Mouse (Mus musculus): ENCODE results near the gene B4galt5.

The B4galt5 gene

GRCm38 (mm10) chr2:167305382-167306272 lies 43.4 kb downstream of the B4galt5 start:
- intact Hi-C loops (cut with DNase I) = loop anchor here (5.0 kb wide), 1 partner anchor 37 kb away; no protein-coding TSS in a partner anchor

GRCm38 (mm10) chr2:167304651-167305381 lies 44.2 kb downstream of the B4galt5 start:
- intact Hi-C loops (cut with DNase I) = loop anchor here (5.0 kb wide), 1 partner anchor 37 kb away; no protein-coding TSS in a partner anchor

- intact Hi-C loops (cut with DNase I) = no loop called here
Observed at GRCm38 (mm10) chr2:167303806-167304205, 45.2 kb downstream of the B4galt5 start.

- intact Hi-C loops (cut with DNase I) = no loop called here
Observed at GRCm38 (mm10) chr2:167303196-167303595, 45.8 kb downstream of the B4galt5 start.

- intact Hi-C loops (cut with DNase I) = no loop called here
Observed at GRCm38 (mm10) chr2:167302641-167303040, 46.3 kb downstream of the B4galt5 start.

- intact Hi-C loops (cut with DNase I) = no loop called here
Observed at GRCm38 (mm10) chr2:167302031-167302430, 47.0 kb downstream of the B4galt5 start.

- intact Hi-C loops (cut with DNase I) = no loop called here
Observed at GRCm38 (mm10) chr2:167301601-167302000, 47.4 kb downstream of the B4galt5 start.

GRCm38 (mm10) chr2:167300943-167301497 lies 48.0 kb downstream of the B4galt5 start:
- intact Hi-C loops (cut with DNase I) = no loop called here

GRCm38 (mm10) chr2:167299861-167300667 lies 48.9 kb downstream of the B4galt5 start:
- intact Hi-C loops (cut with DNase I) = loop anchor here (5.0 kb wide), 1 partner anchor 122 kb away; the partner anchor contains the start of gene Slc9a8

GRCm38 (mm10) chr2:167298729-167299705 lies 50.0 kb downstream of the B4galt5 start:
- intact Hi-C loops (cut with DNase I) = loop anchor here (5.0 kb wide), 1 partner anchor 123 kb away; the partner anchor contains the start of gene Slc9a8

- intact Hi-C loops (cut with DNase I) = loop anchor here (5.0 kb wide), 1 partner anchor 124 kb away; the partner anchor contains the start of gene Slc9a8
Observed at GRCm38 (mm10) chr2:167297985-167298384, 51.0 kb downstream of the B4galt5 start.

GRCm38 (mm10) chr2:167294926-167295325 lies 54.1 kb downstream of the B4galt5 start:
- intact Hi-C loops (cut with DNase I) = loop anchor here (5.0 kb wide), 2 partner anchors 52 to 127 kb away; partner anchors contain the start of genes B4galt5 and Slc9a8

GRCm38 (mm10) chr2:167294216-167294615 lies 54.8 kb downstream of the B4galt5 start:
- intact Hi-C loops (cut with DNase I) = loop anchor here (5.0 kb wide), 1 partner anchor 53 kb away; the partner anchor contains the start of gene B4galt5

GRCm38 (mm10) chr2:167293289-167294085 lies 55.5 kb downstream of the B4galt5 start:
- intact Hi-C loops (cut with DNase I) = loop anchor here (5.0 kb wide), 1 partner anchor 54 kb away; the partner anchor contains the start of gene B4galt5

GRCm38 (mm10) chr2:167292854-167293253 lies 56.1 kb downstream of the B4galt5 start:
- intact Hi-C loops (cut with DNase I) = loop anchor here (5.0 kb wide), 1 partner anchor 54 kb away; the partner anchor contains the start of gene B4galt5

GRCm38 (mm10) chr2:167292151-167292591 lies 56.8 kb downstream of the B4galt5 start:
- intact Hi-C loops (cut with DNase I) = loop anchor here (5.0 kb wide), 1 partner anchor 55 kb away; the partner anchor contains the start of gene B4galt5

GRCm38 (mm10) chr2:167291656-167292055 lies 57.3 kb downstream of the B4galt5 start:
- intact Hi-C loops (cut with DNase I) = loop anchor here (5.0 kb wide), 1 partner anchor 56 kb away; the partner anchor contains the start of gene B4galt5

- intact Hi-C loops (cut with DNase I) = loop anchor here (5.0 kb wide), 1 partner anchor 136 kb away; no protein-coding TSS in a partner anchor
Observed at GRCm38 (mm10) chr2:167281461-167281860, 67.5 kb downstream of the B4galt5 start.
